Mouse (Mus musculus) urinary bladder, adult 2 months (tissue): Measurements from ENCODE around the gene Sema4a. TPM values are rescaled to one million over a fixed set of nuclear protein-coding genes. Genes with fewer than 3 reads are reported as not detected.

ENCODE experiments used
- DNase-seq: peaks from one replicate; pipeline ENCODE4 v3.0.0; 2022; ENCODE audit warnings: low spot score
- polyA plus RNA-seq: library from polyadenylated mRNA; depleted of rRNA; stranded (reverse); fragments of >200 nt; gene quantifications from 2 replicates; pipeline ENCODE4 v1.2.3, GENCODE M21; 2012; rRNA removed

The Sema4a gene
- 63.2 and 63.3 TPM in 2 replicates for polyA plus RNA-seq

GRCm38 (mm10) chr3:88460983-88461696 is at the start of gene Sema4a:
Gene Sema4a, minus strand, starts transcription at chr3:88461182.
- no peak for DNase-seq

DNA sequence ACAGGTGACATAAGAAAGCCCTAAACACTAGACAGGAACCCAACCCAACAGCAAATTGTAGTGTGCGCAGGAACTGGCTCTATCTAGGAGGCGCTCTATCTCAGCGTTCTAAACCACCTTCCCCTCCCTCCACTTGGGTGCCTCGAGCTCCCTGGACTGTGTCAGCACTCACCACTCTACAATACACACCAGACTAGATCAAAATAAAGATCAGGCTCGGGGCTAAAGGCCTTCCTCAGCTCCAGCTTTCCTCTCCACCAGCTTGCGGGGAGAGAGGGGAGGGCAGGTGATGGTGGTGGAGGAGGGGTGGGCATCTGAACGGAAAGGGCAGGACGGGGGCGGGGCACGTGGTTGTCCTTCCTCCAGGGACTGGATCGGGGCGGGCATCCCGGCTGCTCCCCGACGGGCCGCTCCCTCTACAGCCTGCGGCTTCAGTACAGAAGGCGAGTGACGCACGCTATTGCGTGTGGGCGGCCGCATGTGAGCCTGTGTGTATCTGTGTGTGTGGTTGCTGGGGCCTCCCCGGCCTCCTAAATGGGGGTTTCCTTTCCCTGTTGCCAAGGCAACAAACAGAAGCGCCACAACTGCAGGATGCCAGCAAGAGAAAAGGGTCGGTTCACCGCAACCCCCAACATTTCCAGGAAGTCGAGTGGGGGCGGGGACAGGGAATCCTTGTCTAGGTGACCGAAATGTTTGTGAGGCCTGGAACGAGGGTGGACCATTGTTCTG is 48.9 kb upstream of the Sema4a start, which contains the start of gene Lmna:
TSS of gene Lmna (minus strand) at position 265 of the 729 bp plus-strand sequence.
- peak; percentile 86 for DNase-seq

GRCm38 (mm10) chr3:88509250-88509649 is 48.3 kb upstream of the Sema4a start:
- no peak for DNase-seq

DNA sequence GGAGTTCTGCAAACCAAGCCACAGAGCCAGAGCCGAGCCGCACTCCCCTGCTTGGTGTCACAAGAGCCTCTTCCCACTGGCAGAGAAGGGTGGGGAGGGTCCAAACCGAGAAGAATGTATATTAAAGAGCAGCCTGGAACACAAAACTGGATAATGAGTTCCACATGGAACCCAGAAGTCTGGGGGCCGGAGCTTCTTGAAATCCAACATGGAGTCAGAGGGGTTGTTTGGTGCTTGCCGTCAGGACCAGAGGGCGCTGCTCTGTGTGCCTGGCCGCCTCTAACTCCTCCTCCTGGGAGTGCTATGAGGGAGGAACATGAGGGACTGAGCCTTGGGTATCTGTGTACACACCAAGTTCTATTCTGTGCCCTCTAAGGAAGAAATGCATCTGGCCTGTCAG is 44.8 kb upstream of the Sema4a start:
- DNase-seq, result no peak

DNA sequence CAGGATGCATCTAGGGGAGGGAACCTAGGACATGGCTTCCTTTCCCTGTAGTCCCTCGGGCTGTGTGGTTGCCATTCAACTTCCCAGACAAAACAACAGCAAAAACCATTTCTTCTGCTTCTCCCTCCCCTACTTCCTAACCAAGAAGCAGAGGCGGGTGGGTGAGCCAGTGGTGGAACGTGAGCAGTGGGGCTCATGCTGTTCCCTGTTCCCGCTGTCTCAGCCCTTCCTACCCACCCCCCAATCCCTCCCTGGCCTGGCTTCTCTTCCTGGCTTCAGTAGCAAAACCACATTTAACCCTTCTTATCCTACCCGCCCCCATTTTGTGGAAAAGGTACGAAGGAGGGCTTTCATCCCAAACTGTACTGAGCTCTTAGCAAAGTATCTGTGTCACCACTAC is 44.1 kb upstream of the Sema4a start:
- DNase-seq, result no peak

- no peak for DNase-seq
Measured at GRCm38 (mm10) chr3:88503881-88504746, 43.1 kb upstream of the Sema4a start.

DNA sequence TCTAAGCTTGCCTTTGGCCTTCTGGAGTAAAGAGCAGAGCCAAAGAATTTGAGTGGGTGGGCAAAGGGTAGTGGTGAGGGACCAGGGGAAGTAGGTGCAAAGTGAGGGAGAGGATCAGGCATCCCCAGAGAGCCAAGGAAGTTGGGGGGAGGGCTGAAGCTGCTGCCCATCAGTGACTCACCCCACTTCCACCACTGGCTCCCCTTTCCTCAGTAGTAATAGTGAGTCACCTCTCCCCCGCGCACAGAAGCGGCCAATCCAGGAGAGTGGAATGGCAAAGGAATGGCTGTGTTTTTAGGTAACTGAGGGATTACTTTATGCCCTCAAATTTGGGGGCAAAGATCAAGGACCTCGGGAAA is 42.5 kb upstream of the Sema4a start:
- no peak for DNase-seq

DNA sequence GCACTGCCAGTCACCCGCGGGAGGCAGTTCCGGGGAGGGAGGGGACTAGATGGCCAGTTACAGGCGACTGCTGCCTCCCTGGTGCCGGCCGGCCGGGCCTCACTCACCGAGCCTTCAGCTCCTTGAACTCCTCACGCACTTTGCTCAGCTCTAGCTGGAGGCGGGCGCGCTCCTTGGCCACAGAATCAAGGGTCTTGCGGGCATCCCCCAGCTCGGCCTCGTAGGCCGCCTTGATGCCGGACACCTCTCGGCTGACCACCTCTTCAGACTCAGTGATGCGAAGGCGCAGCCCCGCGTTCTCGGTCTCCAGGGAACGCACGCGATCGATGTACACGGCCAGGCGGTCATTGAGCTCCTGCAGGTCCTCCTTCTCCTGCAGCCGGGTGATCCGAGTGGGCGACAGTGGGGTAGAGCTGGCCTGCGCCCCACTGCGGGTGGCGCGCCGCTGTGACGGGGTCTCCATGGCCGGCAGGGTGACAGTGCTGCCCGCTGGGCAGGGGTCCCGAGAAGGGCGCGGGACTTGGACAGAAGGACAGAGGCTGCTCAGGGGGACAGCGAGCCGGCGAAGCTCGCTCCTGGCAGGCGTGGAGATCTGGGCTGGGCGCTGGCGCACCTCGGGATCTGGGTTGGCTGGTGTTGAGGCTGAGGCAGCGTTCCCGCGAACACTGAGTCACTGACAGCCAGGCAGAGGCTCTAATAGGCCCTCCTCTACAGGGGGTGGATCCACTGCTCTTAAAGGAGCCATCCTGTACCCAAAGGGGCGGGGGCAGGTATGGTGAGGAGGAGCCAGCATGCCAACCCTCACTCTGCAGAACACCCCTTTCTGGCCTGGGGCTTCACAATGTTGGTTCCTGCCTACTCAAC is 41.9 kb upstream of the Sema4a start:
- DNase-seq, result peak; percentile 87

DNA sequence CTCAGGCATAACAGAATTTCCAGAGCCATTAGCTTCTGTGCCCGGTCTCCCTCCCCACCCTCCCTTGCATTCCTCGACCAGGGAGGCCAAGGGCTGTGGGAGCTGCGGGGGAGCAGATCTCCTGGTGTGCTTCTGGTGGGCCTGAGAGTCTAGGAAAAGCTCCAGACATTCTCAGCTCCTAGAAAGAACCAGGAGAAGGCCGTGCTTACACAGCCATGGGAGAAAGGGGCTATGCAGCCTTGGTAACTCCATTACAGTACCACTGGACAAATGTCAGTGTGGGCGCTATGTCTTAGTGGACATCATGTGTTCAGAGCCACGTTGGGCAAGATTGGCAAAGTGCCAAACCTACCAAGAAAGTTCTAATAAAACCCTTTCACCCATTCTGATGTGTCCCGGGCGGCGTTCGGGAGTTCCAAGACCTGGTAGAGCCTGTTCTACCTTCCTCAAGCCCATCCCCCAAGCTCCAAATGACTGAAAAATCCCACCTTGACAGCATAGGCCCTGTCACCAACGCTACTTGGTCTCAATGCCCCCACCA is 41.1 kb upstream of the Sema4a start:
- DNase-seq, result no peak

DNA sequence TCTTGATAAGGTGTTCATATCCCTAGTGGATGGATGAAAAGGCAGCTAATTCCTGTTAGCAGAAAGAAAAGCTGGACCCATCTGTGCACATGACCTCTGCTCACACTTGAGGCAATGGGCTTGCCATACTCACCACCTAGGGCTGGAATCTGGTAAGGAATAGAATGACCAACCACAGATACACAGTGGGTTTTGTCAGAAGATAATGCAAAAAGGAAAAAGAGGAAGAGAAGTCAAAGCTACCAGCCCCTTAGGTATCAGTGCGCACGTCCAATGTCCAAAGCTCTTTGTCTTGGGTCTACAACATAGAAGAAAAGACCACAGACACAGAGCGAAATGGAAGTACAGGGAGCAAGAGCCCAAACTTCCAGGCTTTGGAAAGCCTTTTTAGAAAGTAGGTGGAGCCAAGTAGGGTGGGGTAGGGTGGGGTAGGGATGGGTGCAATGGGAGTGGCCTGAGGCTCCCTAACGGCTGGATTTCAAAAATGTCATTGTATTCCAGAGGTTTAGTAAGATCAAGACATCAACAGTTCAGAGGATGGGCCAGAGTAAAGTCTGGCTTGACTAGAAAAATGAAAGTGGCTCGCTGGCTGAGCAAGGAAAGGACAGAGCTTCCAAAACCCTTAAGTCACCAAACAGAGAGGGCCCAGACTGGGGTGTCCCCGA is 40.5 kb upstream of the Sema4a start:
- DNase-seq, result no peak

DNA sequence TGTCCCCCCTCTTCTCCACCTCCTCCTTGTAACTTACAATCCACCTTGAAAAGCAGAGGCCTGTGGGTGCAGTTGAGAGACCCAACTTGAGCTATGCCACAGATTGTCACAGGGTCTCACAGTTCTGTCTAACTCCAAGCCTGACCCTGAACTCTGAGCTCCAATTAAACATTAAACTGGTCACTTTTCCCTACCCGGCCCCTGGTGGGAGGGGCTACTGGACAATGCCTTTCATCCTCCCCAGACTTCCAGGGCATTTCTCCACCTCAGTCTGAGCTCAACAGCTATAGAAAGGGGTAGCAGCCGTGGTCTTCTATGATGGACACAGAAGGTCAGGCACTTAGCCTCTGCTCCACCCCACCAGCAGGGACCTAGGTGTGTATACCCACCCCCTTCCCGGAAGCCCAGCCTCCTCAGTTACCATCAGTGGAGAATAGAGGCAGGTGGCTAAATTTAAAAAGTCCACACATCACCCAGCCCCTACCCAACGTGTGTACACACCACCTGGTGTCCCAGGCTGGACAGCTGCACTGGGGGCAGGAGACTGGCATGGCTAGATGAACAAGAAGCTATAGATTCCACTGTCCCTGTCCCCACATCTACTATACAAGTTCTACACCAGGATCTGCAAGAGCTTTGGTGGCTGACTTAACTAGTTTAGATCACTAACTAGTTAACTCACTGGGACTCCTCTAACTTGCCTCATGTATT is 39.8 kb upstream of the Sema4a start:
- DNase-seq, result no peak

- DNase-seq, result no peak
Measured at GRCm38 (mm10) chr3:88500087-88500486, 39.1 kb upstream of the Sema4a start.

DNA sequence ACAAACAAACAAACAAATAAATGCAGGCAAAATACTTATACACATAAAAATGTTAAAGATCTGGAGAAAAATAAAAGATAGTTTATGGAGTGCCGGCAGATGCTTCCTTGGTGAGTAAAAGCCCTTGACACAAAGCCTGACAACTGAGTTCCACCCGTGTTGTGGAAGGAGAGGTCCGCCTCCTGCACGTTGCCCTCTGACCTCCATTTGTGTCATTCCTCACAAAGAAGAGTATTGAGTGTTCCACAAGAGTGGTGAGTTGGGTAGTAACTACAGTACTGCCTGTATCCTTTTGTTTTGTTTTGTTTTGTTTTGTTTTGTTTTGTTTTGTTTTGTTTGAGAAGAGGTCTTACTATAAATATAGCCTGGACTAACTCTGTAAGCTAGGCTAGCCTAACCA is 38.6 kb upstream of the Sema4a start:
- DNase-seq, result no peak

- no peak for DNase-seq
Measured at GRCm38 (mm10) chr3:88495741-88496415, 34.9 kb upstream of the Sema4a start.

DNA sequence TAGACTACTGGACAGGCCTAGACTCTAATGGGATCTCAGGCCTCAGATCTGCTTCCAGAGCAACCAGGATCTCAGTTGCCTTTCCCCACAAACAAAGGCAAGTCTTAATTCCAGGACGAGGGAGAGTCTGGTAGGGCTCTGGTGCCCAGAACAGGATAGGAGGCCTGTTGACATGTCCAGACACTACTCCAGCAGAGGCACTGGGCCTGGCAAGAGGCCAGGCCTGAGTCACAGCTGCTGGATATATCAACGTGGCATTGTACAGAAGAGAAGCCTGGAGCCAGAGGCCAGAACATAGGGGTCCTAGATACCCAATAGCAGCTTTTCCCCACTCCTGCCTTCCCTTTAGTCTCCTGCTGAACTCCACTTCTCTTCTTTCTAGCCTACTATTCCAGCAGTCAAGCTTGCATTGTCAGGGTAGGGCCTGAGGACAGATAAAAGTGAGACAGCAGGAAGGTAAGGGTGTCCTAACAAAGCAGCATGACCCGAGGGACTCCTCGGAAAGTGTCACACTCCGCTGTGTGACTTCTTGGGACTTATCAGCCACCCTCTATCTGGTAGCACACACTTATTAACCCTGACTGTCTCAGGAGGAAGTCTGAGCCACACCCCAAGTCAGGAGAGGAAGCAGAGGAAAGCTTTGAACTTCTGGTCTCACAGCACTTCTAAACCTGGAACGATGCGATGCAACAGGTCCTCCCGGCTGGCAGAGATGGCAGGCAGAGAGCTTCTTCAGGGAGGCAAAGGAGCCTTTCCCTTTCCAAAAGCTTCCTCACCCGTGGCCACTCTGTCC is 34.0 kb upstream of the Sema4a start:
- DNase-seq, result no peak

DNA sequence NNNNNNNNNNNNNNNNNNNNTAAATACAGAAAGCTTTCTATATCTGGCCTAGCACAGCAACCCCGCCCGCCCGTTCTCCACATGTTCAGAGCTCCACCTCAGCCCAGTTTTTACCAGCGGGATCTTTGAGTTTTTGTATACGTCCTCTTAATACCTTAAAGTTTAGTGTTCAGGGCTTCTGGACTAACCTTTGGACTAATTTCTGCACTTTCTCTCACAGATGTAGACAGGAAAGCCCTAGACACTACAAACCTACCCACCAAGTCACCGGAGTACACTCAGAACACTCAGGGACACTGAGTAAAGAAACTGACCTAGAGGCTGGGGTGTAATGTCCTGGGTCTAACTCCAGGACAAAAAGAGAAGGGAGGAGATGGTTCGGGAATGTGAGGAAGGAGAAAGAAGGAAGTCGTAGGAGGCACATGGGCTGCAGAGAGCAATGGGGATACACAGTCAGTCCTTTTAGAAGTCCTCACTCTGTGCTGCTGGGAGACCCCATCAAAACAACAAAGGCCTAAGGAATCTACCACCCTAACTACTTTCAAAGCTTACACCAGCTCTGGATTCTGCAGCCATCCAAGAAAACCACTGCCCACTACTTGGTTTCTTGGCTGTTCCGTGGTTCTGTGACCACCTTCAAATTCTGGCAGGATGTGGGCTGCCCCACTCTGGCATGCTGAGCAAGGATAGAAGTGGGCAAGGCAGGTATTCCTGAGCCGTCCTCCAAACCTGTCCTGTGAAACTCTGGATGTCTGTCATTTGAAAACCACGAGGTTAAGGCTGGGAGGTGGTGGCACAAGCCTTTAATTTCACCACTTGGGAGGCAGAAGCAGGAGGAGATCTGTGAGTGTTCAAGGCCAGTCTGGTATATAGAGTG is 33.0 kb upstream of the Sema4a start:
- no peak for DNase-seq

- no peak for DNase-seq
Measured at GRCm38 (mm10) chr3:88487396-88487795, 26.4 kb upstream of the Sema4a start.

- no peak for DNase-seq
Measured at GRCm38 (mm10) chr3:88486887-88487286, 25.9 kb upstream of the Sema4a start.
